Mouse (Mus musculus) heart, embryonic 14.5 days (tissue): ENCODE measurements around the gene Dst. TPM values are rescaled to one million over a fixed set of nuclear protein-coding genes. Genes with fewer than 3 reads are reported as not detected.

Experiments used
- ATAC-seq: fragments of 200-750 bp; cut with Nextera tagmentation; 2 replicates; pipeline ENCODE4 v1.8.0; 2017; ENCODE audit warnings: low read depth, moderate TSS enrichment; ENCODE audit not compliant: insufficient number of reproducible peaks, insufficient read depth, low FRiP score
- H3K27ac ChIP-seq, 2 experiments: fragments of 200-500 bp in 1 of 2; fragments of 300-500 bp in 1 of 2; sonication (generic) in 1 of 2; replicated peaks in 1 of 2; 2 replicates each; pipeline ENCODE4 v1.5.1; 2012 to 2014; ENCODE audit warnings: low read depth in 2 of 2, low read length in 2 of 2, control low read depth in 1 of 2, mild to moderate bottlenecking in 1 of 2, mixed read lengths in 1 of 2; ENCODE audit not compliant: control insufficient read depth in 1 of 2, insufficient read depth in 1 of 2
- H3K27me3 ChIP-seq: fragments of 300-500 bp; sonication (generic); 2 replicates; pipeline ENCODE4 v1.6.1; 2014; ENCODE audit warnings: mild to moderate bottlenecking, low read length, control low read depth; ENCODE audit not compliant: control insufficient read depth, insufficient read depth
- H3K36me3 ChIP-seq: fragments of 300-500 bp; sonication (generic); 2 replicates; pipeline ENCODE4 v1.6.1; 2014; ENCODE audit warnings: mild to moderate bottlenecking, control low read depth, low read length, mixed read lengths; ENCODE audit not compliant: control insufficient read depth, insufficient read depth
- H3K4me1 ChIP-seq, 2 experiments: fragments of 200-500 bp in 1 of 2; fragments of 300-500 bp in 1 of 2; sonication (generic) in 1 of 2; 2 replicates each; pipeline ENCODE4 v1.6.1; 2012 to 2014; ENCODE audit warnings: low read length in 2 of 2, control low read depth in 1 of 2, mixed read lengths in 1 of 2; ENCODE audit not compliant: control insufficient read depth in 2 of 2, insufficient read depth in 2 of 2
- H3K4me2 ChIP-seq: fragments of 300-500 bp; sonication (generic); 2 replicates; pipeline ENCODE4 v1.6.1; 2014; ENCODE audit warnings: mild to moderate bottlenecking, low read length
- H3K4me3 ChIP-seq, 2 experiments: fragments of 200-500 bp in 1 of 2; fragments of 300-500 bp in 1 of 2; sonication (generic) in 1 of 2; 2 replicates each; pipeline ENCODE4 v1.5.1; 2012 to 2014; ENCODE audit warnings: low read length in 2 of 2, mild to moderate bottlenecking in 2 of 2, control low read depth in 1 of 2, low read depth in 1 of 2, moderate library complexity in 1 of 2; ENCODE audit not compliant: control insufficient read depth in 1 of 2, insufficient read depth in 1 of 2
- H3K9ac ChIP-seq: fragments of 300-500 bp; sonication (generic); 2 replicates; pipeline ENCODE4 v1.6.1; 2014; ENCODE audit warnings: mild to moderate bottlenecking, low read length
- H3K9me3 ChIP-seq: fragments of 300-500 bp; sonication (generic); 2 replicates; pipeline ENCODE4 v1.6.1; 2016; ENCODE audit warnings: low read length, control low read depth; ENCODE audit not compliant: control insufficient read depth
- WGBS: fragments of 180-500 bp; shearing (Covaris S2); extraction: QIAGEN DNeasy Blood & Tissue Kit; methylation state at CpG from one replicate; pipeline ENCODE4 v1.1.7; 2014; 5-methylcytosine and 5-hydroxymethylcytosine counted together
- polyA plus RNA-seq: library from polyadenylated mRNA; unstranded; fragments of >200 nt; fragmentation: Nextera tagmentation; extraction: Ambion mirVana; gene quantifications from 2 replicates; pipeline ENCODE4 v1.2.1, GENCODE M21; 2014

Dst gene
- polyA plus RNA-seq, 1 experiment from 2014 or later: 38.6 TPM

GRCm38 (mm10) chr1:34036111-34036510 is 128.1 kb downstream of the Dst start:
- H3K27ac ChIP-seq: no peak overlapping the region
- H3K27me3 ChIP-seq: no peaks in the 10 kb centered on the region
- no peak overlapping the region for H3K4me2 ChIP-seq
- H3K4me3 ChIP-seq: no peak overlapping the region
- no peaks in the 10 kb centered on the region for H3K9me3 ChIP-seq
- peaks cover 14 to 47% of the 10 kb centered on the region in 2 experiments for H3K4me1 ChIP-seq
- ATAC-seq: no peak
- WGBS: 85% methylated on average over 12 of the region's 12 CpGs
- no peak overlapping the region for H3K9ac ChIP-seq
- H3K36me3 ChIP-seq: no peaks in the 10 kb centered on the region

GRCm38 (mm10) chr1:34038571-34038970 is 130.5 kb downstream of the Dst start:
- ATAC-seq: no peak
- no peaks in the 10 kb centered on the region for H3K9me3 ChIP-seq
- no peak overlapping the region for H3K4me3 ChIP-seq
- H3K27ac ChIP-seq: no peak overlapping the region
- H3K4me2 ChIP-seq: no peak overlapping the region
- no peak overlapping the region for H3K9ac ChIP-seq
- peaks cover 17 to 44% of the 10 kb centered on the region in 2 experiments for H3K4me1 ChIP-seq
- WGBS: 94% methylated on average over 7 of the region's 7 CpGs
- no peaks in the 10 kb centered on the region for H3K27me3 ChIP-seq
- no peaks in the 10 kb centered on the region for H3K36me3 ChIP-seq

- H3K36me3 ChIP-seq: no peaks in the 10 kb centered on the region
- H3K9me3 ChIP-seq: no peaks in the 10 kb centered on the region
- H3K27me3 ChIP-seq: no peaks in the 10 kb centered on the region
- WGBS: 56% methylated on average over 3 of the region's 3 CpGs
- no peak for ATAC-seq
- H3K4me3 ChIP-seq: no peak overlapping the region
- no peak overlapping the region for H3K9ac ChIP-seq
- H3K4me2 ChIP-seq: no peak overlapping the region
- peaks cover 14 to 37% of the 10 kb centered on the region in 2 experiments for H3K4me1 ChIP-seq
- H3K27ac ChIP-seq: no peak overlapping the region
These were observed 132.0 kb downstream of the Dst start for GRCm38 (mm10) chr1:34040049-34040448.

GRCm38 (mm10) chr1:34040901-34041721 is 133.1 kb downstream of the Dst start:
- 40% methylated on average over 8 of the region's 8 CpGs for WGBS
- no peak overlapping the region for H3K9ac ChIP-seq
- H3K27me3 ChIP-seq: no peaks in the 10 kb centered on the region
- ATAC-seq: no peak
- no peak overlapping the region for H3K4me3 ChIP-seq
- no peaks in the 10 kb centered on the region for H3K36me3 ChIP-seq
- H3K4me1 ChIP-seq: peaks cover 7 to 29% of the 10 kb centered on the region in 2 experiments
- no peak overlapping the region for H3K4me2 ChIP-seq
- no peak overlapping the region for H3K27ac ChIP-seq
- no peaks in the 10 kb centered on the region for H3K9me3 ChIP-seq

GRCm38 (mm10) chr1:34042299-34042698 is 134.3 kb downstream of the Dst start:
- H3K36me3 ChIP-seq: no peaks in the 10 kb centered on the region

GRCm38 (mm10) chr1:34043327-34043726 is 135.3 kb downstream of the Dst start:
- Histone ChIP-seq H3K4me1 (peaks cover 4 to 20% of the 10 kb centered on the region in 2 experiments), H3K9ac (no peak overlapping the region), H3K27ac (no peak overlapping the region), H3K36me3 (no peaks in the 10 kb centered on the region), H3K4me3 (no peak overlapping the region), H3K4me2 (no peak overlapping the region), H3K27me3 (no peaks in the 10 kb centered on the region), H3K9me3 (no peaks in the 10 kb centered on the region)
- WGBS: 79% methylated on average over 8 of the region's 8 CpGs
- ATAC-seq: no peak

More at GRCm38 (mm10) chr1:34042299-34042698, 134.3 kb downstream of the Dst start:
- ATAC-seq: no peak
- WGBS: 75% methylated on average over 3 of the region's 3 CpGs
- H3K9ac ChIP-seq: no peak overlapping the region
- no peak overlapping the region for H3K4me2 ChIP-seq
- H3K4me1 ChIP-seq: peaks cover 6 to 24% of the 10 kb centered on the region in 2 experiments
- no peaks in the 10 kb centered on the region for H3K9me3 ChIP-seq
- no peak overlapping the region for H3K4me3 ChIP-seq
- no peaks in the 10 kb centered on the region for H3K27me3 ChIP-seq
- no peak overlapping the region for H3K27ac ChIP-seq

- H3K27ac ChIP-seq: no peak overlapping the region
- H3K9ac ChIP-seq: no peak overlapping the region
- peaks cover 4 to 20% of the 10 kb centered on the region in 2 experiments for H3K4me1 ChIP-seq
- no peaks in the 10 kb centered on the region for H3K27me3 ChIP-seq
- ATAC-seq: no peak
- 89% methylated on average over 7 of the region's 7 CpGs for WGBS
- H3K4me2 ChIP-seq: no peak overlapping the region
- no peaks in the 10 kb centered on the region for H3K9me3 ChIP-seq
- no peak overlapping the region for H3K4me3 ChIP-seq
- H3K36me3 ChIP-seq: no peaks in the 10 kb centered on the region
These were observed 136.0 kb downstream of the Dst start for GRCm38 (mm10) chr1:34043836-34044550.
